Mouse (Mus musculus) heart, embryonic 11.5 days (tissue): ENCODE results near the gene 9130409I23Rik. TPM values are rescaled to one million over a fixed set of nuclear protein-coding genes. Genes with fewer than 3 reads are reported as not detected.

Experiments used
- ATAC-seq: fragments of 200-750 bp; cut with Nextera tagmentation; replicated peaks from 2 replicates; pipeline ENCODE4 v1.8.0; 2017; ENCODE audit warnings: moderate library complexity; ENCODE audit not compliant: insufficient number of reproducible peaks, low FRiP score, low TSS enrichment
- H3K27ac ChIP-seq: fragments of 300-500 bp; sonication (generic); 2 replicates; pipeline ENCODE4 v1.5.1; 2014; ENCODE audit warnings: mild to moderate bottlenecking, low read depth, low read length
- H3K27me3 ChIP-seq: fragments of 300-500 bp; sonication (generic); 2 replicates; pipeline ENCODE4 v1.6.1; 2014; ENCODE audit warnings: mild to moderate bottlenecking, low read length, mixed read lengths; ENCODE audit not compliant: control insufficient read depth, insufficient read depth
- H3K36me3 ChIP-seq: fragments of 300-500 bp; sonication (generic); 2 replicates; pipeline ENCODE4 v1.6.1; 2014; ENCODE audit warnings: mild to moderate bottlenecking, low read length, moderate library complexity, mixed read lengths; ENCODE audit not compliant: control insufficient read depth, insufficient read depth
- H3K4me1 ChIP-seq: fragments of 300-500 bp; sonication (generic); 2 replicates; pipeline ENCODE4 v1.6.1; 2014; ENCODE audit warnings: low read length; ENCODE audit not compliant: control insufficient read depth, insufficient read depth
- H3K4me2 ChIP-seq: fragments of 300-500 bp; sonication (generic); 2 replicates; pipeline ENCODE4 v1.6.1; 2014; ENCODE audit warnings: mild to moderate bottlenecking, moderate library complexity
- H3K4me3 ChIP-seq: fragments of 300-500 bp; sonication (generic); 2 replicates; pipeline ENCODE4 v1.5.1; 2014; ENCODE audit warnings: low read depth, low read length
- H3K9ac ChIP-seq: fragments of 300-500 bp; sonication (generic); 2 replicates; pipeline ENCODE4 v1.6.1; 2014; ENCODE audit warnings: mild to moderate bottlenecking, low read depth, low read length, moderate library complexity
- H3K9me3 ChIP-seq: fragments of 300-500 bp; sonication (generic); replicated peaks from 2 replicates; pipeline ENCODE4 v1.6.1; 2016; ENCODE audit warnings: low read length; ENCODE audit not compliant: control insufficient read depth
- WGBS: fragments of 180-500 bp; shearing (Covaris S2); extraction: QIAGEN DNeasy Blood & Tissue Kit; methylation state at CpG from one replicate; pipeline ENCODE4 v1.1.7; 2014; ENCODE audit not compliant: insufficient replicate concordance; 5-methylcytosine and 5-hydroxymethylcytosine counted together
- polyA plus RNA-seq: library from polyadenylated mRNA; unstranded; fragments of >200 nt; fragmentation: Nextera tagmentation; extraction: Ambion mirVana; gene quantifications from 2 replicates; pipeline ENCODE4 v1.2.1, GENCODE M21; 2014

Gene 9130409I23Rik
- polyA plus RNA-seq, 1 experiment from 2014 or later, result not detected

DNA sequence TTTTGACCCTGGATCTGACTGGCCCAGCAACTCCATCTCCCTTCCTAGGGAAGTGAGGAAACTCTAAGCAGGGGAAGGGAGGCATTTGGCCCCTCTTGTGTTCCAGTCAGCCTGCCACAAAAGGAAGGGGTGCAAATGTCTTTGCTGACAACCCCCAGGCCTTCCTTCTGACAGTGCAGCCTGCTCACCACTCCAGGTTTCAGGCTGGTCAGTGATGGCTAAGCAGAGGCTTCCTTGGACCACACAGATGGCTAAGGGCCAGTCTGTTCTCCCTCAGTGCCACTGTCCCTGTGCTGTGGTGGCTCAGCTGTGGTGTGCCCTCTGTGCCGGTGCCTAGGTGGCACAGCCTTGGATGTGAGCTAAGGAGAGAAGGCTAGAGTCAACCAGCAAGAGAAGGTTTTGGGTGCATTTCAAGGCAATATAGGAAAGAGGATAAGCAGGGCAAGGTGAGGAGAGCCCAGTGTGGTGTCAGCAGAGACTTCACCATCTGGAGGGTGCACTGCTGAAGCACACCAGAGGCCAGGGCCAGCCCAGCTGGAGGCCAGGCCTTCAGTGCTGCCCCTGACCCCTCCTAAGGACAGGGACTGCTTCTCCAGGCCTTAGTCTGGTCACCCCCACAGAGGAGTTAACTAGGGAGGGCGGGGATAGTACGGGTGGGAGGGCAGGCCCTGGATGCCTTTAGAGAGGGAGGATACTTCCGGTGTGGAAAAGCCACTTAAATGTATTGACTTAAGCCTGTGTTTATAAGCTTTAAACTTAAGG is 40.7 kb upstream of the 9130409I23Rik start:
- ATAC-seq, result 0 out of 2 replicates have a peak, but pooled peaks have one; percentile 55
- 53% methylated on average over 4 of the region's 4 CpGs for WGBS

DNA sequence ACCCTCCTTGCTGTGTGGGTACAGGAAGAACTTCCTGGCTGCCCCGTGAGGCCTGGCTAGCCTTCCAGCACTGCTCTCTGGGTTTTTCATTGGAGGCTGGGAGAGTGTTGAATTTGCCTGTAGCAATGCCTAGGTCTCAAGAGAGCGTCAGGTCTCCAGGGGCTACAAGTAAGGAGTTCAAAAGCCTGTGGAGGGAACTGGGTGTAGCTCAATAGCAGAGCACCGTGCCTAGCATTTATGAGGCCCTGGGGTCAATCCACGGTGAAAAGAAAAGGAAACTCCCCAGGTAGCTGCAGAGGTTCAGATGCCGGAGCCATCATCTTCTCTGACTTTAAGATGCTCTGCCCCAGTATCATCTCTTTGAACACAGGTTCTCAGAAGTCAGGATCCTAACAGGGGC is 39.4 kb upstream of the 9130409I23Rik start:
- H3K4me2 ChIP-seq, result no peak overlapping the region
- no peak overlapping the region for H3K4me3 ChIP-seq
- H3K4me1 ChIP-seq, result peaks cover 14% of the 10 kb centered on the region
- H3K27ac ChIP-seq, result no peak overlapping the region
- no peak for ATAC-seq
- no peaks in the 10 kb centered on the region for H3K9me3 ChIP-seq
- no peaks in the 10 kb centered on the region for H3K27me3 ChIP-seq
- WGBS, result 71% methylated on average over 5 of the region's 5 CpGs
- H3K9ac ChIP-seq, result no peak overlapping the region
- H3K36me3 ChIP-seq, result no peaks in the 10 kb centered on the region

More for the DNA sequence above, 40.7 kb upstream of the 9130409I23Rik start:
- H3K4me3 ChIP-seq, result no peak overlapping the region
- no peak overlapping the region for H3K9ac ChIP-seq
- no peaks in the 10 kb centered on the region for H3K9me3 ChIP-seq
- H3K36me3 ChIP-seq, result no peaks in the 10 kb centered on the region
- peaks cover 9% of the 10 kb centered on the region for H3K4me1 ChIP-seq
- no peaks in the 10 kb centered on the region for H3K27me3 ChIP-seq
- no peak overlapping the region for H3K4me2 ChIP-seq
- H3K27ac ChIP-seq, result no peak overlapping the region

DNA sequence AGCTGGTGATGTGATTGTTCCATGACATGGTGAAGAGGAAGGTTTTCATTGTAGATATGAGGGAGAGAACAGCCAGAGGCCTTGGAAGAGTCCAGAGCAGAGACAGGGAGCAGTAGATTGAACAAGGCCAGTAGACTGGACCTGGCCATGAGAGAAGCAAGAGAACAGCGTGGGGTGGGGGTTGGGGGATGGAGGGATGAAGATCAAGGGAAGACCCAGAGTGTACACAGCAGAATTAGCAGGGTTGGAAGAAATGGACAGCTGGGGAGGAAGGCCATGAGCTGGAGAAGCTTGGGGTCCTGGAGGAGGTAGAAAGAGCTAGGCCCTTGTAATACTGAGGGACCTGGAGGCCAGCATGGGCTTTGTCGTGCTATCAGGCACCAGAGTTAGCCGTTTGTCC is 38.6 kb upstream of the 9130409I23Rik start:
- H3K27ac ChIP-seq, result no peak overlapping the region
- no peak overlapping the region for H3K4me3 ChIP-seq
- WGBS, result 63% methylated on average over 3 of the region's 3 CpGs
- H3K9me3 ChIP-seq, result no peaks in the 10 kb centered on the region
- no peaks in the 10 kb centered on the region for H3K36me3 ChIP-seq
- H3K4me1 ChIP-seq, result peaks cover 14% of the 10 kb centered on the region
- H3K4me2 ChIP-seq, result no peak overlapping the region
- no peaks in the 10 kb centered on the region for H3K27me3 ChIP-seq
- ATAC-seq, result no peak
- H3K9ac ChIP-seq, result no peak overlapping the region

DNA sequence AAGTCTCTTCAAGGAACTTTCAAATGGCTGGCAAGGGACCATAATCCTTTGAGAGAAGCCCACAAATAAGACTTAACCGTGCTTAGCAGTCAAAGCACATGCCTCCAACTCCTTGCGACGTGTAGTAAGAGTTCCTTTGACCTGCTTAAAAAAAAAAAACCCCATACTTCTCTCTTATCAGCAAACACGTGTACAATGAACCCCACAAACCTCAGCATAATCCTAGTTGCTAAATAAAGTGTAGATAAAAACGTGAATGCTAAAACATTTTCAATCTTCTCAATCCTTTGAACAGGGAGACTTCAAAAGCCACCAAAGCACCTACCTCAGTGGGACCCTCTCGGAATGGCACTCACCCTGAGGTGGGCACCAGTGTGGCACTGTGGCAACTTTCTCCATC is 37.6 kb upstream of the 9130409I23Rik start:
- no peaks in the 10 kb centered on the region for H3K9me3 ChIP-seq
- H3K36me3 ChIP-seq, result no peaks in the 10 kb centered on the region
- WGBS, result 73% methylated on average over 6 of the region's 6 CpGs
- H3K4me1 ChIP-seq, result peaks cover 14% of the 10 kb centered on the region
- H3K27ac ChIP-seq, result no peak overlapping the region
- no peak overlapping the region for H3K9ac ChIP-seq
- H3K27me3 ChIP-seq, result peaks cover 5% of the 10 kb centered on the region; the same call in 1 of the 2 replicates
- H3K4me2 ChIP-seq, result no peak overlapping the region
- H3K4me3 ChIP-seq, result no peak overlapping the region
- no peak for ATAC-seq

DNA sequence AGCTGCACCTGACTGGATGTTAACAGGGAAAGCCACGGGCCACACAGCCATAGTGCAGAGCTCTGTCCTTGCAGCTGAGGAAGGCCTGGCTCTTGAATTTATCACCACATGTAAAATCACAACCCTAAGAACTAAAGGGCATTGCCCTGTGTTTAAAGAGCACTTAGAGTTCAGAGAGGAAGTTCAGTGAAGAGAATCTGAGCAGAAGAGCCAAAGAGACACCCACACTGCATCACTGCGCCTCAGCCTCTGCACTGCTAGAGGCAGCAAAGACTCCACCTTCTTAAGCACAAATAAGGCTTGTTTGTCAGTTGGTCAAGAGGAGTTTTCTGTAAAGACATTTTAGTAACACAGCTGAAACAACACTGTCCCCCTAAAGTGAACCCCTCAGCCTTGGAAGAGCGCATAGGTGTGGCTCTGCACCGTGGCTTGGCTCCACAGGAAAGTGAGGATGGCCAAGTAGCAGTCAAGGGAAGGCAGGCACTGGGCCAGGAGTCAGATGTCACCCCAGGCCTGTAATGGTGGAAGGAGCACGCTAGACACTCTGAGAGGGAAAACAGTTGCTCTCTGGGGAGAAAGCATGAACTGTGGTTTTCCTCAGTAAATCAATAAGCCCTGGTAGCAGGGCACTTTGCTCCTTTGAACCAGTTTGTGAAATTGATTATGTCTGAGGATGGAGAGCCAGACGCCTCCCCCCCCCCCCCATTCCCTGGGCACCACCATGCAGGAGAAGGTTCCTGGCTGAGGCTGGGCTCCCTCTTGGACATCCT is 36.1 kb upstream of the 9130409I23Rik start:
- ATAC-seq, result no peak
- Histone ChIP-seq H3K4me1 (peaks cover 11% of the 10 kb centered on the region), H3K9me3 (no peaks in the 10 kb centered on the region), H3K4me2 (no peak overlapping the region), H3K27ac (no peak overlapping the region), H3K27me3 (peaks cover 5% of the 10 kb centered on the region; the same call in 1 of the 2 replicates), H3K4me3 (no peak overlapping the region), H3K9ac (no peak overlapping the region), H3K36me3 (no peaks in the 10 kb centered on the region)
- WGBS, result 80% methylated on average over 6 of the region's 6 CpGs

DNA sequence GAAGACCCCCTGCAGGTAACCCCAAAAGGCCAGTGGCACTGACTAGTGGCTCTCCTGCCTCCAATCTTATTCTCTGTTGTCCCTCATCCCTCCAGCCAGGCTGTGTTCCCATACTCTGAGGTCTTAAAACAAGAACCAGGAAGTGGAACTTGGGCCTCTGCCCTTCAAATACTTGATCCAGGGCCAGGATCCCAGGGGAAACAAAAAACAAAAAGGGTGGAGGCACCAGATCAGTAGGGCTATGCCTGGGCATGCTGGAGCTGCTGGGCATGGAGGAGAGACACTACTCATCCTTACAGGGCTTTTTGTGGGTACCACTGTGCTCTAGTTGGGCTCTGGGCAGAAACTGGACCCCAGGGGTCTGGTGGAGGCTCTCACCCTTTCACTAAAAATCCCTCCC is 35.5 kb upstream of the 9130409I23Rik start:
- ATAC-seq, result no peak
- H3K9me3 ChIP-seq, result no peaks in the 10 kb centered on the region
- H3K4me3 ChIP-seq, result no peak overlapping the region
- no peak overlapping the region for H3K27ac ChIP-seq
- H3K27me3 ChIP-seq, result peaks cover 5% of the 10 kb centered on the region; the same call in 1 of the 2 replicates
- no peak overlapping the region for H3K9ac ChIP-seq
- peaks cover 5% of the 10 kb centered on the region for H3K4me1 ChIP-seq
- H3K4me2 ChIP-seq, result no peak overlapping the region
- H3K36me3 ChIP-seq, result no peaks in the 10 kb centered on the region

DNA sequence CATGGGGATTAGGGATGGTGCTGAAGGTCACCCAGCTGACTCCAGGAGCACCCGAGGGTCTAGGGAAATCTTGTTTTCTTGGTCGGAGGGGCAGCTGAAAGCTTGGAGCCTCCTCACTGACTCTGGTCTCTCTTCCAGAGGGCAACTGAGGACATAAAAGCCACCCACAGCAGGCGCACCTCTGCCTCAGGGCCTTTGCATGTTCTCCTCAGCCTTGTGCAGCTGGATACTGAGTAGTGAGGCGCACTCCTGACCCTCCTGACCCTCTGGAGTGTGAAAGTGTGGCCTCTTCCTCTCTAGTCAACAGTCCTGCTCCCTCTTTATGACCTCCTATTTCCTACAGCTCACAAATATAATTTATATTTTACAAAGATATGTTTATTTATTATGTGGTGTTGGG is 35.0 kb upstream of the 9130409I23Rik start:
- ATAC-seq, result no peak
- Histone ChIP-seq H3K36me3 (no peaks in the 10 kb centered on the region), H3K27me3 (peaks cover 5% of the 10 kb centered on the region; the same call in 1 of the 2 replicates), H3K4me3 (peak overlapping the region; percentile 54), H3K4me2 (peak overlapping the region; percentile 99), H3K9ac (peak overlapping the region; percentile 12; the same call in 1 of the 2 replicates), H3K9me3 (no peaks in the 10 kb centered on the region), H3K4me1 (peaks cover 4% of the 10 kb centered on the region; the same call in 1 of the 2 replicates), H3K27ac (0 out of 2 replicates have a peak overlapping the region, but pooled peaks have one; percentile 12)
- WGBS, result 66% methylated on average over 4 of the region's 4 CpGs

DNA sequence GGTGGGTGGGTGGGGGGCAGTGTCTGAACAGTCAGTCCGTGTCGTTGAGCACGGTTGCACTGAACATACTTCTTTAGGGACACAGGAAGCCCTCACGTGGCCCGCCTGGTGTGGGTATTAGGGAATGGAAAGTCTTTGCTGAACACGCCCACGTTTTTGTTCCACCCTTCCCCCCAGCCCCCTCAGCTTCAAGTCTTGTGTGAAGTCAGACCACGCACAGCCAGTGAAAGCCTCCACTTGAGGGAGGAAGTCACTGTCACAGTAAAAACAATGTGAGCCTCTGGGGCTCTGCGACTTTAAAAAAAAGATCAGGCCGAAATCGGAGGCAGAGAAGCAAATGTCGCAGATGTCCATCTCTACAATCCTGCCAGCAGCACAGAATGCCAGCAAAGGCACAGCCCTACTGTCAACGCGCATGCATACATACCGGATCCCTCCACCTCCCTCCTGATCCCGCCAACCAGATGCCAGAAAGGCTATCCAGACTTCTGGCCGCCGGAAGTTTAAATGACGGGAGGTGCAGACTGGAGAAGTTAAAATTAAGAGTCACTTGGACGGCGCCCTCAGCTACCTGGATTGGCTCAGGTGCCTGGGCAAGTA is 34.4 kb upstream of the 9130409I23Rik start:
- peak; percentile 64; the same call in 1 of the 2 replicates for ATAC-seq
- H3K4me3 ChIP-seq, result peak overlapping the region; percentile 54
- WGBS, result 5% methylated on average over 21 of the region's 21 CpGs

More for the DNA sequence above, 34.4 kb upstream of the 9130409I23Rik start:
- H3K27me3 ChIP-seq, result peaks cover 5% of the 10 kb centered on the region; the same call in 1 of the 2 replicates
- no peaks in the 10 kb centered on the region for H3K36me3 ChIP-seq
- no peaks in the 10 kb centered on the region for H3K9me3 ChIP-seq
- peak overlapping the region; percentile 62 for H3K9ac ChIP-seq
- H3K4me2 ChIP-seq, result peak overlapping the region; percentile 99
- peaks cover 4% of the 10 kb centered on the region; the same call in 1 of the 2 replicates for H3K4me1 ChIP-seq
- 0 out of 2 replicates have a peak overlapping the region, but pooled peaks have one; percentile 12 for H3K27ac ChIP-seq
